Mouse (Mus musculus) spleen, adult 12 weeks (tissue): ENCODE results near the gene Ccdc32.
"Not testable (repeated sequence)": the region's sequence is repeated elsewhere in the genome, so short reads cannot be mapped to it uniquely, and the experiment has no call there.

Source experiments
- DNase-seq: peaks from one replicate; pipeline ENCODE4 v3.0.0; 2022; ENCODE audit warnings: low spot score

Ccdc32 gene

GRCm38 (mm10) chr2:119028941-119029551 is at the start of gene Ccdc32:
TSS of gene Ccdc32 (minus strand) at chr2:119029393.
- peak; percentile 87 for DNase-seq

DNA sequence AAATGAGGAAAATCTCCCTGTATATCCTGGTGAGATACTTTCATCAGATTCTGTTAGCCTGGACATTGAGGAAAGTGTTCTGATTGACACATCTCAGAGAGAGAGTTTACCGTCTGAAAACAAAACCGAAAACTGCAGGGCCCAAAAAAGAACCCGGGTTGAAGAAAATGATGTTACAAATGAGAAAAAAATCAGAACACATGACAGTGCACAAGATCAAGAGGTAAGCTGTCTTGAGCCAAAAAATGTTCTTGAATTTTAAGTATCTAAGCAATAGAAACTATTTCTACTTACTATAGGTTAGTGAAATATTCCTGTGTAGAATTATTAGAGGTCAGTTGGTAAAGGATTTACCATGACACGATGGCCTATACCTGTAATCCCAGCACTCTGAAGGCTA is 43.2 kb upstream of the Ccdc32 start:
- no peak for DNase-seq

DNA sequence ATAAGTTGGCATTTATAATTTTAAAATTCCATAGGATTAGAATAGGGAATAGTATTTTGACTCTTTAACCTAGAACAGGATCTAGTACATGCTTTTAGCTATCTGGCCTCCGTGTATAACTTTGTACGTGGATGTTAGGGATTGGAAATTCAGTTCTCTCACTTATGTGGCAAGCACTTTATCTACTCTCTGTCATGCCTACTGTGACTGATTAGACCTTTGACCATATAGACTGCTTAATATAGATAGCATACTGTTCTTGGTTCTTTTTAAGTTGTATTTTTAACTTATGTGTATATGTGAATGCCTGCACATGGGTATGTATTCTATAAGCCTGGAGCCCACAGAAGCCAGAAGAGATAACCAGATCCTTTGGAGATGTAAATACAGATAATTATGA is 30.9 kb upstream of the Ccdc32 start:
- no peak for DNase-seq

- DNase-seq = no peak
These were observed 21.0 kb upstream of the Ccdc32 start for GRCm38 (mm10) chr2:119050132-119050650.

DNA sequence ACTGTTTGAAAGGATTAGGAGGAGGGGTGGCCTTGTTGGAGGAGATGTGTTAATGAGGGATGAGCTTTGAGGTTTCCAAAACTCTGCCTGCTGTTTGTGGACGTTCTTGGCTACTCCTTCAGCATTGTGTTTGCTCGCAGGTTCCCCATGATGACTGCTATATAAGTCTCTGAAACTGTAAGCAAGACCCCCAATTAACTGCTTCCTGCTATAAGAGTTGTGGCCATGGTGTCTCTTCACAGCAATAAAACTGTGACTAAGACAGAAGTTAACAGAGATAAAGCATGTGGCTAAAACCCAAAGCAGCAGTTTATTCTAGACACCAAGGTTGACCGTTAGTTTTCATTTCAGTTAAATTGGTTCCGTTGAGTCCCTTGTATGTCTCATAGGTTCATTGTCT is 18.7 kb upstream of the Ccdc32 start:
- no peak for DNase-seq

DNA sequence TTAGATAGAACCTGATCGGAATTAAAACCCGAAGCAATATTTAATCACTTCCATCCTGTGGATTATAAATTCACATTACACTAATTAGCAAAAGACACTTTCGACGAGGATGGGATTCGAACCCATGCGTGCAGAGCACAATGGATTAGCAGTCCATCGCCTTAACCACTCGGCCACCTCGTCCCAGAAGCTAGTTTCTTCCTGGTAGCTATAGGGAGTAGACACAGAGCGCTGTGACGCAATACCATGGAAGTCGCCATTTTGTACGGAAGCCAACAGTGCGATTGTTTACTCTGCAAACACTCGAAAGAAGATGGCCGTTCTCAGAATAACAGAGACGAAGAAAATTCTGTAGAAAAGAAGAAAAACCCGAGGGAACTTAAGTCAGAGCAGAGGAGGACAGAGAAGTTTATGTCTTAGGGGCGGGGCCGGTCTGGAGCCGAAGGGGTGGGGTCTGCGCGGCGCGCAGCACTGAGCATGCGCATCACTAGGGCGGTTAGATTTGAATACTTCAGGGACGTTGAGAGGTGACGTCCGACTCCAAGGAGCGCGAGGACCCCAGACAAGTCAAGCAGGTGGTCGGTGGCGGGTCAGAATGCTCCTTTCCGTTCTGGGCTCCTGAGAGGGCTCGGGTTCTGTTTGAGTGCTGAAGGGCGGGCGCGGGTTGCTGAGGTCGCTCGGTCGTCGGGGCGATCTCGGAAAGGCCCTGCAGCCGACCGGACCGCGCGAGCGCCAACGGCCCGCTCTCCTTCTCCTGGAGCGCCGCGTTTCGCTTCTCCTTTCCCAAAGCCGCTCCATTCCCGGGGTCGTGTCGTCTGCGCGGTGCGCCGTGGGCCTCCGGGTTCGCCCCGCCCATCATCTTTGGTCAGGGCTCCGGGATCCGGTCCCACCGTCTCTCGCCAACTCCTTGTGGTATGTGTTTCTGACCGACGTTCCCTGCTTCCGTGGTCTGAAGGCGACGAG is 17.7 kb upstream of the Ccdc32 start, which contains the start of gene Knl1:
TSS of gene Knl1 (plus strand) at position 471 of the 963 bp plus-strand sequence.
- DNase-seq = peak; percentile 91

DNA sequence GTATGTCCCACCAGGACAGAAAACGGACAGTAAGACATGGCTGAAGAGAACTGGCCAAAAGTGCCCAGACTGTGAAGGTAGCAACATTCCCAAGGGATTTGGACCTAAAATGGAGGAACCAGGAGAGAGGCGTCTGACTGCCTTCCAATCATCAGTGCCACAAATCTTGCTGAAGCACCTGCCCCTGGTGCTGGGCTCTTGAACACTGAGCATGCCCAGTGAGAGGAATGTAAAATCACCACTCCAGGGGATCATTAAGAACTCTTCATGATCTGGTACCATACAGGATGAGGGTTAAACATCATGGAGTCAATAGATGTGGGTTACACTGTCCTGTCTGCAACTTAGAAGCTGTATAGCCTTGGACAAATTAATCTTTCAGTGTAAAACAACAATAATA is 16.0 kb upstream of the Ccdc32 start:
- no peak for DNase-seq

- no peak for DNase-seq
These were observed 11.7 kb upstream of the Ccdc32 start for GRCm38 (mm10) chr2:119040882-119041281.

- DNase-seq = no peak
These were observed 6.2 kb upstream of the Ccdc32 start for GRCm38 (mm10) chr2:119035397-119035745.

GRCm38 (mm10) chr2:119034656-119035396 is 5.6 kb upstream of the Ccdc32 start, which contains the start of gene Rpusd2:
TSS of gene Rpusd2 (plus strand) at chr2:119034790.
- peak; percentile 89 for DNase-seq

GRCm38 (mm10) chr2:119032191-119032590 is 3.0 kb upstream of the Ccdc32 start:
- no peak for DNase-seq

- DNase-seq = no peak
These were observed 2.2 kb downstream of the Ccdc32 start for GRCm38 (mm10) chr2:119026951-119027350.

DNA sequence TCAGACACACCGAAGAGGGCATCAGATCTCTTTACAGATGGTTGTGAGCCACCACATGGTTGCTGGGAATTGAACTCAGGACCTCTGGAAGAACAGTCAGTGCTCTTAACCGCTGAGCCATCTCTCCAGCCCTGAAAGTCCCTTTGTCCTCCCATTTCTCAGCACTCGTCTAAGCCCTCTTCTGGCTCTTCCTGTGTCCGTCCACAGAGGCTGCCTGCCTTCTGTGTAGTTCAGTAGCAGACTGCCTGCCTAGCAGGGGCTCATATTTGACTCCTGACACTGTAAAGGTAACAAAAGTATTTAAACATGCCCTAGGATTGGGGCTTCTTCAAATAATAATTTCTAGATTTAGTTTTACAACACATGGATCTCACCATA is 4.0 kb downstream of the Ccdc32 start:
- no peak for DNase-seq

DNA sequence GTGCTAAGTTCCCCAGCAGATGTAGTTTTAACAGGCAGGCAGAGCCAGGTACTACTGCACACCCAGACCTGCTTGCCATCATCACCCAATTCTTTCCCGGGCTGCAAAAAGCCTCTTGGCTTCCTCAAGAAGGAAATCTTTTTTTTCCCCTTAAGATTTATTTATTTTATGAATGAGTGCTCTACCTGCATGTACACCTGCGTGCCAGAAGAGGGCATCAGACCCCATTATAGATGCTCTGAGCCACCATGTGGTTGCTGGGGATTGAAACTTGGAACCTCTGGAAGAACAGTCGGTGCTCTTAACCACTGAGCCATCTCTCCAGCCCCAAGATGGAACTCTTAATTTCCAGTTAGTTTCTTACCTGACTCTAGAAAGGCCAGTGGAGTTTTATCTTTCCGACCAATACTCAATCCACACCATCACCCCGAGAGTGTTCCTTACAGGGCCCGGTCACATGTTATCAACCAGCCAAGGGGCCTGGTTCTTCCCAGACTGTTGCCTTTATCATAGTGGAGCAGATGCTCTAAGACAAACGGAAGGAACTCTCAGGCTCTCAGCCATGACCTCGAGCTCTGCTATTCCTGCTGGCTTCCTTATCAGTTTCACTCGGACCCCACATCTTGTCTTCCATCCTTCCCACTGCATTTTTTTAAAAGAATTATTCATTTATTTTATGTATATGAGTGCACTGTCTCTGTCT is 4.5 kb downstream of the Ccdc32 start:
- DNase-seq = peak; percentile 23

- DNase-seq = no peak
These were observed 6.0 kb downstream of the Ccdc32 start for GRCm38 (mm10) chr2:119023154-119023660.

GRCm38 (mm10) chr2:119019538-119019937 is 9.7 kb downstream of the Ccdc32 start:
- DNase-seq = no peak

GRCm38 (mm10) chr2:119019131-119019530 is 10.1 kb downstream of the Ccdc32 start:
- no peak for DNase-seq

GRCm38 (mm10) chr2:119018391-119019122 is 10.6 kb downstream of the Ccdc32 start:
- DNase-seq = no peak

- DNase-seq = no peak
These were observed 11.5 kb downstream of the Ccdc32 start for GRCm38 (mm10) chr2:119017647-119018046.

- DNase-seq = not testable (repeated sequence)
These were observed 12.9 kb downstream of the Ccdc32 start for GRCm38 (mm10) chr2:119016312-119016711.
